Mouse (Mus musculus): ENCODE measurements around the gene Nxpe2. TPM values are rescaled to one million over a fixed set of nuclear protein-coding genes. Genes with fewer than 3 reads are reported as not detected.

Nxpe2 gene
- 1 to 10 TPM; 1.3 TPM for total RNA-seq (2023)

DNA sequence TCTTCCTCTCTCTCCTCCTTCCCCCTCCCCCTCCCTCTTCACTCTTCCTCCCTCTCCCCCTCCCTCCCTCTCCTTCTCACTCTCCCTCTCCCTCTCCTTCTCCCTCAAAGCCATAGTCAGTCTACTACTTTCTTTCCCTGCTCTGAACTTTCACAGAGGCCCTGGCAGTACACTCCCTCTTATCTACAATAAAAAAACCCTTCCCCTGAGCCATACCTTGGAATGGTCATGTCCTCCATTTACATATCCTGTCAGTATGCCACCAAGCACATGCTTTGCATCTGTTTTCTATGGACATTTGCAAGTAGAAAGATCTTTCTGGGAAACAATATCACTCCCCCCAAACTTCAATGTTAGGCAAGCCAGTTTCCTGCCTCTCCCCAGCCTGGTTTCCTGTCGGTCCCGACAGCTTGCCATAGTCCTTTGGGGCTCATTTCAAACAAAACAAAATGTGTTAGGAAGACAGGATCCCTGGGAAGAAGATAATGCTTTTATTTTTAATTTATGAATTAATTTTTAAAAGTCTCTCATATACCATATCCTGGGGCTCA is at the start of gene Nxpe2:
TSS of gene Nxpe2 (minus strand) at position 307 of the 551 bp plus-strand sequence.

Other genes with a start within 250 kb of the Nxpe2 start
- gene Nxpe4, start 191.4 kb downstream of the Nxpe2 start, total RNA-seq (2023): 100 to 1,000 TPM; 134 to 142 TPM
- gene Rexo2, start 127.2 kb upstream of the Nxpe2 start, total RNA-seq (2023): 10 to 100 TPM; 60.9 to 67.5 TPM
- gene Rbm7, start 141.8 kb upstream of the Nxpe2 start, total RNA-seq (2023): 100 to 1,000 TPM; 207 to 224 TPM
- 10 to 100 TPM; 28.4 to 30.6 TPM for gene Gm5617, start 142.0 kb upstream of the Nxpe2 start, total RNA-seq (2023)